Mouse (Mus musculus) cerebellum, postnatal 36 days (tissue): Measurements from ENCODE around the gene Col11a1.

Experiments used
- DNase-seq, 2 experiments: peaks; one replicate each; pipeline ENCODE4 v3.0.0; 2021 to 2022; ENCODE audit warnings: mixed read lengths in 2 of 2

The Col11a1 gene

DNA sequence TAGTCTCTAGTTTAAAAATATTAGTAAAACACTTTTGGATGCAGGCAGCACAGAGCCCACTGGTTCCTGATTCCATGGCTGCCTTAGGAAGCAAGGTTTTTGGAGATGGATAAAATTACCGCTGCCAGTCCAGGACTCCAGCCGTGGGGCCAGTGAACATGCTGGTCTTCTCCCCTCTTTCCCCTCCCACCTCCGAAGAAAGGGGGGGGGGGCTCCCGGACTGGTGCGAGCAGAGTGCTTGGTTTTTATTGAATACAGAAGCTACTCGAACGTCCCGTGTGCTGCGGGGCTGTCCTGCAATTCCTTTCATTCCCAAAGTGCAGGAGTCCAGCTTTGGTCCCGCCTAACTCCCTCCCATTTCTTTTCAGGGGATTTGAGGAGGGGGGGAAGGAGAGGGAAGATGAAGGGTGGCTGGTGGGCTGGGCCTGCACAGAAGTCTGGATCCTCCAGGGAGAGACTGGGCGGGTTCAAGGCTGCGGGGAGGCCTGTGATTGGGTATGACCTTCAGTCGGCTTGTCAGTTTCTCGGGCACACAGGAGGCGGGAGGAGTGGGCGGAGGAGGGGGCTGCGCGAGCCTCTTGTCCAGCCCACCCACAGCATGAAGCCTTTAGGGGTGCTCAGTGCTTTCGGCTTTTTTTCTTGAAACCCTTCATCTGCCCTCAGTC is at the start of gene Col11a1:
Col11a1 (plus strand) TSS at position 570 of the 665 bp plus-strand sequence.
- DNase-seq, result peak; percentile 37 to 50

DNA sequence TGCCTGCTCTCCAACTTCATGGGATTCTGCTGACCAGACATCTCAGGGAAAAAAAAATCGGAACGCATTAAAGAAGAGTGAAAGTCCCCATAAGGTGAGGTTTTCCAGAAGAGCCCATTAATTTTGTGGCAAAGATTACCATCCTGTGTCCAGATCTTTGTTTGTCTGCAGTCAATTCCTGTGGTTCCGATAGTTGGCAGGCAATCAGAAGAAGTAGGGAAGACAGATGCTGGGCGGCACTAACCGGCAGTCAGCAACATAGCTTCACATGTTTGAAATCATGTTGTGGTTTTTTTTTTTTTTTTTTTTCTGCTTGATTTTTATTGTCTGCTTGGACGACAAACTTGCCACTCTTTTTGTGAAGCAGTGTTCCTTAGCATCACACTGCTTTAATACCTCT is 39.4 kb upstream of the Col11a1 start:
- DNase-seq, result no peak

DNA sequence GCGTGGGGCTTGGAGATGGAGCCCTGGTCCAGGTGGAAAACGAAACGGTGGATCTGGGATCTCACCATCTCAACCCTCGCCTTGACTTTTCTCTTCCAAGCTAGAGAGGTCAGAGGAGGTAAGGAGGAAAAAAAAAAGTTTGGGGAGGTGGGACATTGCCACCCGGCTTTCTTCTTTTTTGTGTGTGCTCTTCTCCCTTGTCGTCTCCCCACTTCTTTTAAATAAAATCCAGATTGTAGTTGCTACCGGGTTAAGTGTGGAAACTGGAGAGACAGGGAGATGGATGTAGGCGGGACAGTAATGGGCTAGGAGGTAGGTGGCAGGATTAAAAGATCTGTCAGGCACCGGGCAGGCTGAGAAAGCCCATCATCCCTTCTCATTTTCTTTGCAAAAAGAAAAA is 546 bp downstream of the Col11a1 start:
- no peak for DNase-seq

DNA sequence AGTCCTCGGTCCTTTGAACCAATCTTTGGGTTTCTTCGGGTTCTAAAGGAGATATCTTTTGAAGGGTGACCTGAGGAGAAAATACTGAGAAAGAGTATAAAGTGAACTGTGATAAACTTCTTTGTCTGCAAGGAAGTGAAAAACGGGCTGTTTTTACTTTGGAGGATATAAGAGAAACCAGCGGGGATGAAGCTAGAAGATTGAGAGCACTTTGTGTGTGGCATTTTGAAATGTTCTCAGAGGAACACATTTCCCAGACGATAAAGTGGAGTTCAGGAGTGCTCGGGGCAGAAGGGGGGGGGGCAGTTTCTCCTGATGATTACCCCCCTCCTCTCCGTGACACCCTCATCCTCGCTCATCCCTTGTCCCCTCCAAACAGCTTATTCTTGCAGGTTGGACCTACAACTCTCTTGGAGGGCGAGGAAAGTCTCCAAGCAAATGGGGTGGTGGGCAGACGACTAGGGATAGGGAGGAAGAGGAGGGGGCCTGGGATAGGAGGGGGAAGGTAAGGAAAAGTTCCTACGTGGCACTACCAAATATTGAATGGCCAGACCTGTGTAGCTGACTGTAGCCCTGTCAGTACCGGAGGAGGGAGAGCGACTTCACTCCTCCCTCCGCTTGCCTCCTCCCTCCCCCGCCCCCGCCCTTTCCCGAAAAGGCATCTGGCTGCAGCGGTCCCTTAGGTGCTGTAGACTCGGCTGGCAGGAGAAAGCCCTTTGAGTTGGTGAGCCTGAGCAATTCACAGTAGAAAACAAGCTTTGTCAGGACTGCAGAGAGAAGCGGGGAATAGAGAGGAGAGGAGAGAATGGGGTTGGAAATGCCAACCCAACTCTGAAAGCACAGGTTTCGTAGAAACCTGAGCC is 1.2 kb downstream of the Col11a1 start:
- peak; percentile 4 to 13 for DNase-seq

DNA sequence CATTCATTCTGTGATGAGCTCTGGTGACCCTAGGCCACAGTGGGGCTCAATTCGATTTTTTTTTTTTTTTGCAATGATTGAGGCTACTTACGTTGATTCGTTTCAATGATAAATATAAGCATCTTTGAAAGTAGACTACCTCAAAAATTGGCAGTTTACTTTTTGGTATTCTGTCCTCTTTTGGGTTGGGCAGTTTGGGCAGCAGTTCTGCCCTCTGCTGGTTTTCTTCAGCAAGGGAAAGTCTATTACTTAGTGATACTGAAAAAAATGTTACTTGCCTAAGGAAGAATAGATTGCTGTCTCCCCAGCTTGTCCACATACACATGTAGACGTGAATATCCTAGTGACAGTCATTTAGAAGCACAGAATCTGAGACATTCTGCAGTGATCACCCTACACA is 2.0 kb downstream of the Col11a1 start:
- DNase-seq, result peak; percentile 4 to 15

DNA sequence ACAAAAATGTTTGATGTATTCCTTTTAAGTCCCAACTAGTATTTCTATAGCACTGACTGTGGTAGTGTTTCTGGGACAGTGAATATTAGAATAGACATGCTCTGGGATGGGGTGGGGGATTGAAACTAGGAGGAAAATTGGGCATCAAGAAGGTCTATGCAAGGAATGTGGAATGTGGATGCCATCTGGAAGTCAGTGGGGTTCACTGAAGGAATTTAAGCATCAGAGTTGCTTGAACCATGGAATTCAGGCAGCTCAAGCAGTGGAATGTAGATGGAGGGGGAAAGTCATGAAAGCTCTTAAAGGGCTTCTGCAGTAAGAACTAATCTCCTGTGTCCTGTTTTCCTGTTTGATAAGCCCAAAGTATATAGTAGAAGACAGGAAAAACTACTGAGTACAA is 22.1 kb downstream of the Col11a1 start:
- DNase-seq, result no peak

DNA sequence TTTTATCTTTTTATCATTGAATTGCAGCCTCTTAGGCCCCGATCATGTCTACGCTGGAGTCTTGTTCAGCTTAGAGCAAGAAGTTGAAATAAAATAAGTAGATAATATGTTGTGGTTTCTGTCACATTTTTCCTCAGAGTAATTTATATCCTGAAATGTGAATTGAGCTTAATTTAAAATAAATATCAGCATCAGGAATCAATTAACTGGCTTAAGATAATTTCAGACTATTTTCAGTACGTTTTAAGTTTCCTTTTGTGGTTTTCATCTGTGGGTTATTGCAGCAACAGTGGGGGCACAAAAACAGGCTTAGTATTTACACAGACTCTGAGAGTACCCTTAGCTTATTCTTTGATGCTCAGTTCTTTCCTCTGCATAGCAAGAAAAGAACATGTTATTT is 23.2 kb downstream of the Col11a1 start:
- no peak for DNase-seq

DNA sequence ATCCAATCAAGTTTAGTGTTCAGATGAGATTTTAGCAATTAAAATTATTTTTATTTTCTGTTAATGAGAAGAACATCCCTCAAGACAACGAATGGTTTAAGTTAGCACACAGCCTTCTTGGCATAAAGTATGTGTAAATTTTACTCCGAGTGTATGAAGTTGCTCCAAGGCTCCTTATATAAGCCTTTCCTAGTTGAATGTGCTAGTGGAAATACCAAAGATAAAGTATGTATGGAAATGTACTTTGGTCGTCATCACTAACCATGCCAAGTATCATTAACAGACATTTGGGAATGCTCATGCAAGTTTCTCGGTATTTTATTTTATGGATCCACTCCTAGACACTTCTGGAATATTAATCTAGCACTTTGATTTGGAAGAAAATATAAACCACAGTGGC is 34.8 kb downstream of the Col11a1 start:
- DNase-seq, result no peak

DNA sequence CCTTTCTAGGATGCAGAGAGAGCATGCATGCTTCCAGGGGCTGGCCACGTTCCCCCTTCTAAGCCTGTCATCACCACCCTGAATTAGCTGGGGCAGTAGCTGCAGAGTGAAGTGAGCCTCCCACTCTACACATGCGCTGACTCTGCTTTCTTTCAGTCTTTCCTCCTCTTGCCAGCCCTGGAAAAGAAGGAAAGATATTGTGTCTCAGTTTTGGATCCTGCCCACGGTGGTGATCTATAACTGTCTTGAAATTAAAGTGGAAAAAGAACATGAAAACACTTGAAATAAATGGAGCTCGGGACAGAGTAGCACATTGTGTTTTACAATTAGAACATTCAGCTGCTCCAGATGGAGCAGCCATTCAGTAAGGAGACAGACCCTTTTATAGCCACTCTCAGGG is 35.2 kb downstream of the Col11a1 start:
- no peak for DNase-seq

DNA sequence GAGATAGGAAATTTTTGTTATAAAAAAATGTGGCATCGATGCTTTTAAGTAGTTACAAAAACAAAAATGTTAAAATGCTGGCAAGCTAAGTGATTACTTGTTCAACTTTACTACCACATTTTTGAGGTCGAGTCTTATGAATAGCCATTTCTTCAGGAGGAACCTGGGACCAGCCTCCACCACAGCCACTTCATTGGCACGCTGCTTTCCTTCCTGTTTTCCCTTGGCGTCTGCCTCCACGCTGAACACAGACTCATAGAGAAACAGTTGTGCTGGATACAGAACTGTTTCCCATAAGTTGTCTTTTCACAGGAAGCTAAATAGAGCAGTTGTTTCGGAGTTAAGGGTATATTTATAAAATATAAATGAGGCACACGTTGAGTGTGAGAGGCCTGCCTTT is 69.0 kb downstream of the Col11a1 start:
- no peak for DNase-seq

DNA sequence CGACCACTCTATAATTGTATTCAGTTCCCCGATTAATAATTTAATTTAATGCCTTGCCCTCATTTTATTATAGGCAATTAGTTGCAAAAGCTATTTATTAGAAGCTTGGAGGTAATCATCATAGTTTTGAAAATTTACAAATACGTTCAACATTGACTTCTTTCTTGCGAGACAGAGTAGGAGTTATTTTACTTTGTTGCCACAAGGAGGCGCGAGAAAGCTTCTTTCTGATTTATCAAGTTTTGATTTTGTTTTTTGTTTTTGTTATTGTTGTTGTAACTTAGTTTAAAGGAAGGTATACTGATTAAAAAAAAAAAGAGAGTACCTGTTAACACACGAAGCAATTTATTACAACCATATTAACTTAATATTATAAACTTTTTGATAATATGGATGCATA is 76.8 kb downstream of the Col11a1 start:
- no peak for DNase-seq

DNA sequence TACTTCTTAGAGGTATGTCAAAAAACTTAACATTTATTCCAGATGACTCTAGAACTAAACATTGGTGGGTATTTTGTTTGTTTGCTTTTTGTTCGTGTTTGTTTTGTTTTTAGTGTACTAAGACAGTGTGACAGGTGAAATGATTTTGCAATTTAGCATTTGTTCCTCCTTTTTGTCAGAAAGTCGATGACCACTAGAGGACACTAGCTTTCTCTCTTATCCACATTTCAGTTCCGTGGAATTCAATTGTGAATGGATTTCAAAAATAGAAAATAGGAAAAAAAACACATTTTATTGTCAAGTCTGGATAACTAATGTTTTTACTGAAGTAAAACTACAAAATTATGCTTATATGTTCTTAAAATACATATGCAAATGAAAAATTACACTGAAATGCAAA is 116.8 kb downstream of the Col11a1 start:
- no peak for DNase-seq

DNA sequence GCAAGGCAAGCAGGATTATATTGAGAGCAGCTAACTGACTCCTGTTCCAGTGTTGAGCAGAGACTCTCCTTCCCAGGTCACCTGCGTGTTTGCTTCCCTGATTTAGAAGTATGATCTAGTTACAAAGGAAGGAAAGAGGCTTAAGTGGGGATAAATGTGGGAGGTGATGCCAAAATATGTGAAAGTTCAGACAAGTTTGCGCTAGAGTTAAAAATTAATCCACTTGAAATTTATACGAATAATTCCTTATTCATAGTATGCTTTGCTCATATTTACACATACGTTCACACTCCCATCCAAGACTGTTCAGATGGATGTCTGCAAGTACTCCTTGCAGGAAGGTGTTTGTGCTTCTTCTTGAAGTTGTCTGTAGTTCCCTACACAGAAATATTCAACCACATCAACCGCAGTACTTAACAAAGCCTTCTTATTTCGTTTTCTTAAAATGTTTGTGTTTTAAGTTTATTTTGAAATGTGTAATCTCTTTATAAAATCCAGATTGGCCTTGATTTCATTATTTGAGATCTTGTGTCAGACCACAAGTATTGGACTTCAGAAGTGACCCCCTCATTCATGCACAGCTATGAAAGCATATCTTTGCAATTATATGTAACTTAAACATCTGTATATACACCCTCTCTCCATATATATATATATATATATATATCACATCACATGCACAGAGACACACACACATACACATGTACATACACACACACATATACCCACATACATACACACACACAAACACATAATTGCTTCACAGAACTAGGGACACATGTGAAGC is 167.8 kb downstream of the Col11a1 start:
- DNase-seq, result no peak

DNA sequence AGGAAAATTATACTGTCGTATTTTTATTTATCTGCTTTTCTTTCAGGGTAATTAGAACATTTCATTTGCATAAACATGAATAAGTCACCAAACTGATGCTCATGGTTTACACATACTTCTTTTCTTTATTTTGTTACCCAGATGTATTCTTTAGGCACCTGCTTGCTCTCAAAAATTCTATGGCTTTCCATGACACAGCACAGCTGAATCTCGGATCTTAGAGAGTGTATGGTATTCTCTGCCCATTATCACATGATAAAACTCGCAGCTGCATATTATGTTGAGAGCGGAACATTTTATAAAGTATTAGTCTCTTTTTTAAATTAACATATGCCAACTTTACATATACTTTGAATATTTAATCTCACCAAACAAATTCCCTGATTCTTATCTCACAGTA is 181.9 kb downstream of the Col11a1 start:
- no peak for DNase-seq

DNA sequence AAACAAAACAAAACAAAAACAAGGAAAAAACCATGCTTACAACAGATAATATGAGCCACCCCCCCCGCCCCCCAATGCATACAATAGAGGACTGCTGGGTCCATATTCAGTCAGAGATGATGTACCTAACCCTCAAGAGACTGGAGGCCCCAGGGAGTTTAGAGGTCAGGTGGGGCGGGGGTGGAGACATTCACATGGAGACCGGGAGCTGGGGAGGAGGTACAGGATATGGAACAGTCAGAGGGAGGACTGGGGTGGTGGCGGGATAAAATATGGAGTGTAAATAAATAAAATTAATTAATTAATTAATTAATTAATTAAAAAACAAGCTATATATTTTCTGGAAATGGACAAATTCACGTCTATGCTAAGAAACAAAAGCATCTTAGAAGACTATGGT is 185.8 kb downstream of the Col11a1 start:
- no peak for DNase-seq

DNA sequence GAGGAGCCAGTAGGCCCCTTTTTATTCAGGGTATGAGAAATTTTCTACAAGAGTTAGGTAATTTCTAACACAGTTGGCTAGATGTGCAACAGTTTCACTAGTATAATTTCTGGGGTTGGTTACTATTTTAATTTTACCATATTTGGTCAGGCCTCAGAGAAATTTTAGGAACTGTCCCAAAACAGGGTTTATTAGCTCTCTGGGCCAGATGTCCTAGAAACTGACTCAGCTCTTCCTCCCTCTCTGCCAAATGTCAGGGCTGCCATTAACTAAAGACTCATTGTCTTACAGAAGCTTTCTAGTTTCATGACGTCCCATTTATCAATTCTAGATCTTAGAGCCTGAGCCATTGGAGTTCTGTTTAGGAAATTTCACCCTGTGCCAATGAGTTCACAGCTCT is 199.2 kb downstream of the Col11a1 start:
- no peak for DNase-seq
